Mouse (Mus musculus) erythroblast, embryonic 14.5 days (primary cell): Measurements from ENCODE around the gene Pnlip. TPM values are rescaled to one million over a fixed set of nuclear protein-coding genes. Genes with fewer than 3 reads are reported as not detected.

Source experiments
- H3K27me3 ChIP-seq: 2 replicates; pipeline ENCODE4 v1.6.1; 2012; ENCODE audit warnings: inconsistent platforms; ENCODE audit not compliant: control insufficient read depth
- H3K36me3 ChIP-seq: 2 replicates; pipeline ENCODE4 v1.6.1; 2012; ENCODE audit warnings: mild to moderate bottlenecking, inconsistent platforms; ENCODE audit not compliant: control insufficient read depth
- H3K4me1 ChIP-seq: 2 replicates; pipeline ENCODE4 v1.6.1; 2012; ENCODE audit warnings: inconsistent platforms; ENCODE audit not compliant: control insufficient read depth
- H3K4me3 ChIP-seq: replicated peaks from 2 replicates; pipeline ENCODE3; 2012; ENCODE audit warnings: moderate library complexity, mild to moderate bottlenecking, inconsistent platforms
- H3K9me3 ChIP-seq: 2 replicates; pipeline ENCODE4 v1.6.1; 2012; ENCODE audit warnings: low read length, inconsistent platforms, mixed read lengths; ENCODE audit not compliant: control insufficient read depth
- GATA1 ChIP-seq: IDR thresholded peaks from 2 replicates; pipeline ENCODE4 v1.6.1; 2012; ENCODE audit warnings: low read length, inconsistent platforms, mixed read lengths
- TAL1 ChIP-seq: IDR thresholded peaks from 3 replicates; pipeline ENCODE4 v1.6.1; 2012; ENCODE audit warnings: low read length, inconsistent platforms, mixed read lengths
- polyA plus RNA-seq: library from polyadenylated mRNA; stranded (reverse); fragments of >175 nt; gene quantifications from 2 replicates; pipeline ENCODE4 v1.2.3, GENCODE M21; 2012

The Pnlip gene
- polyA plus RNA-seq, 1 experiment, result not detected

DNA sequence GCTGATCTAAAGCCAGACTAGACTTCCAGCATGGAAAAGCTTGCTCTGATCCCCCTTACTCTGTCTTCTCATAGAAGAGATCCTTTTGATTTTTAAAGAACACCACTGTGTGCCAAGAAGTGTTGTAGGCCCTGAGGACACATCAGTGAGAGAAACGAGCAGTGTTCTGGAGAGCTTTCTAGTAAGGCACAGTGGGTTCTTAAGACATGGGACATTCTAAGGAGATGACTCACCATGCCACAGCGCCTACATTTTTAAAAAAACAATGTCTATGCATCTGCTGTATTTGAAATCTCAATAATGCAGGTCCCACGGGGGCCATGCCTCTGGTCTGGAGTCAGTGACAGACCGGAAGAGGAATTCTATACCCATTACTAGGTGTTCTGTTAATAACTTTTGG lies 52.3 kb downstream of the Pnlip start:
- TF ChIP-seq TAL1 (no peak), GATA1 (no peak)
- H3K27me3 ChIP-seq, result no peaks in the 10 kb centered on the region
- H3K4me1 ChIP-seq, result no peaks in the 10 kb centered on the region
- H3K4me3 ChIP-seq, result no peak overlapping the region
- H3K9me3 ChIP-seq, result 0 out of 2 replicates have a peak, but pooled peaks cover 3% of the 10 kb centered on the region
- no peaks in the 10 kb centered on the region for H3K36me3 ChIP-seq

DNA sequence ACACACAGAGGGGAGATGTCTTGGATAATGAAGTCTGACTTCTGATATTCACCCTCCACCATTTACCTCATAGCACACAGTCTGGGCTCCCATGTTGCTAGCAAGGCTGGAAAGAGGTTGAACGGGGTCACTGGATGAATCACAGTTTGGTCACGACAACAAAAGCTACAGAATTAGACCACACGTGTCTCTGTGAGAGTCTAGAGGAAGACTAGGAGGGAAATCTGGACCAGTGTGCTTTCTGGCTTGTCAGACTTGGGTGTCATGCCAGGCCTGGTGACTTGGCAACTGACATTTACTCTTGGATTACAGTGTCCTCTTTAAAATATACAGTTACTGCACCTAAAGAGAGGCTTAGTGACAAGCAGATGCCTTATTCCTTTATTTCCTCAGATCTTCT lies 56.3 kb downstream of the Pnlip start:
- Histone ChIP-seq H3K9me3 (no peaks in the 10 kb centered on the region), H3K27me3 (no peaks in the 10 kb centered on the region), H3K4me3 (no peak overlapping the region), H3K4me1 (no peaks in the 10 kb centered on the region), H3K36me3 (no peaks in the 10 kb centered on the region)
- TF ChIP-seq GATA1 (no peak), TAL1 (no peak)

GRCm38 (mm10) chr19:58717925-58718324 lies 65.6 kb downstream of the Pnlip start:
- no peaks in the 10 kb centered on the region for H3K4me1 ChIP-seq
- H3K36me3 ChIP-seq, result no peaks in the 10 kb centered on the region
- no peaks in the 10 kb centered on the region for H3K9me3 ChIP-seq
- TF ChIP-seq GATA1 (no peak), TAL1 (no peak)
- H3K4me3 ChIP-seq, result no peak overlapping the region
- H3K27me3 ChIP-seq, result no peaks in the 10 kb centered on the region

DNA sequence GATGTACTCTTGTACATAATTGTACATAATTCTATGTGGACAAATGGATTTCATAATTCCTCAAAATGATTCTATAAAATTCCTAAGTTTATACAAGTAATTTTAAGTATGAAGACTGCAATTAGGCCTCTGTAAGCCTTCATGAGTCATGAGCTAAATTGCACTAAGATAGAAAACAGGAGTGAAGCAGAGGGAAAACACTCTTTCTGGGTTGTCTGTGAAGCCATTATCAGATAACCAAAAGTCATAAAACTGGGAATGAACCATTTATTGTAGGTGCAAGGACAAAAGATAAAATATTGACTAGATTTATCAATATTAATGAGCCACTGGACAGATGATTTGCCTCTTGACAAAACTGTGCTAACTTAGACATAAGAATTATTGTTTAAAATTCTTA lies 68.1 kb downstream of the Pnlip start:
- Histone ChIP-seq H3K9me3 (no peaks in the 10 kb centered on the region), H3K36me3 (no peaks in the 10 kb centered on the region), H3K27me3 (no peaks in the 10 kb centered on the region), H3K4me1 (no peaks in the 10 kb centered on the region), H3K4me3 (no peak overlapping the region)
- TF ChIP-seq GATA1, result no peak

DNA sequence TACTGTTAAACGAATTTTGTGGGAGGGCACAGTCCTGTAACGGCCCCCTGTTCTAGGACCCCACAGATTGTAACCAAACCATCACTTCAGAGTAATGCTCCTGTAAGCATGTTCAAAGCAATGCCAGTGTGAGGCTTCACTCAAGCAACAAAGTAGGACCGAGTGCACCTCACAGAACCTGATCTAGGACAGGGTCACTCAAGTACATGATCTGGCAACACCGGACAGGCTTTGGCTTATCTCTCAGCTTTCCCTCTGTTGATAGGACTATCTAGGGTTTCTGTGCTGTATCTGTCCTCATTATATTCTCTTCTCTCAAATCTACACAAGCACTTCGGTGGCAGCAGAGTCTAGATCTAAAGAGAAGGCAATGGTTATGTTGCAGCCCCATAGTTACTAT lies 74.3 kb downstream of the Pnlip start:
- TF ChIP-seq GATA1, result no peak
- TF ChIP-seq TAL1, result no peak
- no peaks in the 10 kb centered on the region for H3K4me1 ChIP-seq
- H3K4me3 ChIP-seq, result no peak overlapping the region
- H3K9me3 ChIP-seq, result no peaks in the 10 kb centered on the region
- H3K27me3 ChIP-seq, result no peaks in the 10 kb centered on the region
- no peaks in the 10 kb centered on the region for H3K36me3 ChIP-seq

DNA sequence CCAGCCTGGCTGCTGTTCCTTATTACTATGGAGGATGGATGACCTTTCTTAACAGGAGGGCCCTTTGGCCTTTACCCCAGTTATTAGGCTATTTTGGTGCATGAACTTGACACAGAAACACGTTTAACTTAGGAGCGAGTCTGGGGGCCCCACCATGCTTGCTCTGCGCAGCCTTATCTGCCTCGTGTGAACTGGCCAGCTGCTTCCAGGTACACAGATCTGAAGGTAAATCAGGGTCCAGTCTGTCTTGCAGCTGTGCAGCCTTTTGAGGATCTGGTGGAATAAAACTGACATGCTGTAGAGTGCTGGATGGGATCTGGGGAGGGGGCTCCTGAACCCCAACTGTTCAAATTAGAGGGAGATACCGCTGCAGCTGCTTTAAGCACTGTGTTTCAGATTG lies 75.5 kb downstream of the Pnlip start:
- no peak overlapping the region for H3K4me3 ChIP-seq
- no peaks in the 10 kb centered on the region for H3K9me3 ChIP-seq
- TF ChIP-seq TAL1 (no peak), GATA1 (no peak)
- no peaks in the 10 kb centered on the region for H3K4me1 ChIP-seq
- H3K27me3 ChIP-seq, result no peaks in the 10 kb centered on the region
- no peaks in the 10 kb centered on the region for H3K36me3 ChIP-seq

DNA sequence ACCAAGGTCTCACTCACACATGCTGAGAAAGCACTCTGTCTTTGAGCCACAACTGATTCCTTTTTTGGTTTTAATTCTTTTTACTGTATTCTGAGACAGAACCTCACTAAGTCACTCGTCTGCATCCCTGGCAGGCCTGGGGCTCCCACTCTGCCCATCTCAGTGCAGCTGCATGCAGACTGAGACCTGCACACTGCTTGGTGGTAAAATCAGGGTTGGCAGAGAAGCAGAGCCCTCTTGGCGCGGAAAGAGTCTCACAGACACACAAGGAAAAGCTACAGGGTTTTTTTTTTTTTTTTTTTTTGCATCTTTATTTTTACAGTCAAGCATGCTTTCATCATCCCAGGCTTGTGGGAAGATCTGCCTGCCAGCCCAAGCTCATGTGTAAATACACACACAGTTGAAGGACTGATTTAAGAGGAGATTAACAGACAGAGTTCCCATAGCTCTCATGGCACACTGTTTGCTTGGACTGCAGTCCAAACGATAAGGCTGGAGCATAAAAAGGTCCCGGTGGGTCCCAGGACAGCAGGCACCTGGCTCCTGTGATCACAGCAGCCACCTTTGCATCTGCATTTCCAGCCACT lies 76.2 kb downstream of the Pnlip start, which contains the start of gene Pnliprp1:
Pnliprp1 (plus strand) TSS at position 443 of the 587 bp plus-strand sequence.
- Histone ChIP-seq H3K4me1 (no peaks in the 10 kb centered on the region), H3K36me3 (no peaks in the 10 kb centered on the region), H3K4me3 (no peak within 1 kb of the TSS), H3K27me3 (no peaks in the 10 kb centered on the region), H3K9me3 (no peaks in the 10 kb centered on the region)
- TF ChIP-seq GATA1 (no peak), TAL1 (no peak)

Other genes with a start within 250 kb of the Pnlip start
- gene Gfra1, start 196.6 kb upstream of the Pnlip start, polyA plus RNA-seq, result not detected in 2 replicates
- not detected in 2 replicates for gene Ccdc172, start 140.5 kb upstream of the Pnlip start, polyA plus RNA-seq
- not detected in 2 replicates for gene Pnliprp1, start 76.4 kb downstream of the Pnlip start, polyA plus RNA-seq
- gene Pnliprp2, start 107.2 kb downstream of the Pnlip start, polyA plus RNA-seq, result not detected in 2 replicates
- gene 1700019N19Rik, start 142.0 kb downstream of the Pnlip start, polyA plus RNA-seq, result not detected in 2 replicates